Mouse (Mus musculus) 3T3-L1 (cell line): ENCODE results near the gene Cox8a.

Experiments used
- DNase-seq: peaks from one replicate; pipeline ENCODE4 v3.0.0-alpha.2; 2015; ENCODE audit warnings: low read depth, low spot score

Gene Cox8a

DNA sequence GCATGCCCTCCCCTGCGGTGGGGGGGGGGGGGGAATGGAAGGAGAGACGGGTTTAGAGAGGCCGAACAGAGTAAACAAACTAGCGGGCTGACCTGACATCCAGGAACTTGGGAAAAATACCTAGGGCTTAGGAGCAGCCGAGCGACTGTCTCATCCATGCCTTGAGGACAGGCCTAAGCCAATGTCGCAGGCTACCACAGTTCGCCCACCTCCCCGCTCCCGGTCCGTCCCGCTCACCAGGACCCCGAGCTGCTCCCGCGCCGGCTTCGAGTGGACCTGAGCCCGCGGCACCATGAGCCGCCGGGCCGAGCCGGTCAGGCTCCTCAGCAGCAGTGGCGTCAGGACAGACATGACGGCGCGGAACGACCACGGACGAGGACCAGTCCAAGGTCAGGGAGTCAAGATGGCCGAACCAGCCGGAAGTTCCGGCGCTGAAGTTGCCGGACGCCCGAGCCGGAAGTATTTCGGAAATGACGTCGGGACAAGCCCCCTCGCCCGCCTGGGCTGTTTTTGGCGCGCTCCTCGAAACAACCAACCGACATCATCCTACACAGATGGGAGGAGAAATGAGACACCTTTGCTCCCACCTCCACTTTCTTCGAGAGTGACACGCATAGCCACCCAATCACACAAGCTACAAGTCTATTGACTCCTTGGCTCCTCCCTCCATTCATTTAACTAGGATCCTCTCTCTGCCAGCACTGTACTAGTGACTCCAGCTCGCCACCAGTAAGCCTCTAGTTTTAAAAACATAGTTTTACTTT is at the start of gene Cox8a:
Cox8a (minus strand) TSS at position 455 of the 764 bp plus-strand sequence.
- peak; percentile 100 for DNase-seq

DNA sequence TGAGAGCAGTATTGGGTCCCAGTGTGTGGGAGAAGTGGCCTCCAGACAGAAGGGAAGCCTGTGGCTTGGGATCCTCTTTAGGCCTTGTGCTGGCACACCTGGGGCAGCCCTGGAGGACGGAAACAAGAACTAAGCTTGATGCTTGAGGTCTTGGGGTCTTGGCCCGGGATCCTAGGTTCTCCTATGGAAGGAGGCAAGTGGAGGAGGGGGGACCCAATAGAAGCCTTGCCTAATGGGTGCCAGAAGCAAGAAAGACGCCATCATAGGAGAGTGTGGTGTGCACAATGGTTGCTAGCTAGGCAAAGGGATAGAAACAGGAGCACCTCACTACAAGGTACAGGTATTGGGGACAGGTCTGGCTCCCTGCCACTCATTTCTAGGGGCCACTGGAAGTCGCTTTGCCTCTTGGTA is 49.0 kb upstream of the Cox8a start:
- peak; percentile 34 for DNase-seq

DNA sequence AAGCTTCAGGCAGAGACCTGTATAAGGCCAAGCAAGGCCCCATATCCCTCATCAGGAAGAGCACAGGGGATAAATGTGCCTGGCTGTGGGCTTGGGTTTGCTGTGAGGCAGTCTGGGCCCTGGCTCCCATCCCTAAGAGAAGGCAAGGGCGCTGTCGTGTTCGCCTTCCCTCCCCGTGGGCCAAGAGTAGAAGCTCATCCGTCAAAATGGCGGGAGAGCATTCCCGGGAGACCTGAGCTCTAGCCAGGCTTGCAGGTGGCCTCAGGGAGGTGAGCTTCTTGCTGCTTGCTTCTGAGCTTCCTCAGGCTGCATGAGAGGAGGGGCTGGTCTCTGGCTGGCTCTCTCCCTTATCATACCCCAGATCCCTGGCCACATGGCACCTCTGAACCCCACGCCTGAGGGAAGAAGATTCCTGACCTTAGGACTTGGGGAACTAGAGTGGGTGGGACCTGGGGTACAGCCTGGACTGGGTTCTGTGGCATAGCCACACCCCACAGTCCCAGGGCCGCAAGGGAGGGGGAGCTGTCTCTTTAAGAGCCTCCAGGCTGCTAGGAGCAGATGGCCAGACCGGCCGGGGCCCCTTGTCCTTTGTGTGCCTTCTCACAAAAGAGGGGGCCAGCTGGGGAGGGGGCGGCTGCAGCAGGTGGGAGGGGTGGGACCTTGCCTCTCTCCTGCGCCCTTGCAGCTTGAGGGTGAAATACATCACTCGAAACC is 48.2 kb upstream of the Cox8a start:
- peak; percentile 67 for DNase-seq

DNA sequence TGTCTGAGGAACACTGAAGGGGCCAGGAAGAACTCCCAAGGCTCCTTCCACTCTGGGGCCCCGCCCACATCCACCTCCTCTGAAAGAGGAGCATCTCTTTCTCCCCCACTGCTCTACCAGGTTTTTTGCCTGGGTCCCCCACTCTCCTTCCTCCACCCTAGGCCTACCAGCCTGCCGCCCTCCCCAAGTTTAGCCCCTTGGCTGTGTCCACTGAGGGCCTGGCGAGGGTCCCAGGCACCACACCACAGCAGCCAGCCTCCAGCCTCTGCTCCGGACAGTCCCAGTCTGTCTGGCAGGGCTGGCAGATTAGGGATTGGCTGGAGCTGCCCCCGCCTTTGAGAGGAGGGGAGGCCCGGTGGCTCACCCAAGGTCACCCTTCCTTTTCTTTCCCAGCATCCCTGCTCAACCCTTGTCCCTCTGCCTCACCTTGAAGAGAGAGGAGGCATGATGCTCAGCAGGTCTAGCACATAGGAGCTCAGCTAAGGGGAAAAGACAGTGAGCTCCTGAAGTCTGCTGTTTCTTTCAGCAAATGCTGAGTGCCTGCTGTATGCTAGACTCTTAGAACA is 47.4 kb upstream of the Cox8a start:
- peak; percentile 61 for DNase-seq

DNA sequence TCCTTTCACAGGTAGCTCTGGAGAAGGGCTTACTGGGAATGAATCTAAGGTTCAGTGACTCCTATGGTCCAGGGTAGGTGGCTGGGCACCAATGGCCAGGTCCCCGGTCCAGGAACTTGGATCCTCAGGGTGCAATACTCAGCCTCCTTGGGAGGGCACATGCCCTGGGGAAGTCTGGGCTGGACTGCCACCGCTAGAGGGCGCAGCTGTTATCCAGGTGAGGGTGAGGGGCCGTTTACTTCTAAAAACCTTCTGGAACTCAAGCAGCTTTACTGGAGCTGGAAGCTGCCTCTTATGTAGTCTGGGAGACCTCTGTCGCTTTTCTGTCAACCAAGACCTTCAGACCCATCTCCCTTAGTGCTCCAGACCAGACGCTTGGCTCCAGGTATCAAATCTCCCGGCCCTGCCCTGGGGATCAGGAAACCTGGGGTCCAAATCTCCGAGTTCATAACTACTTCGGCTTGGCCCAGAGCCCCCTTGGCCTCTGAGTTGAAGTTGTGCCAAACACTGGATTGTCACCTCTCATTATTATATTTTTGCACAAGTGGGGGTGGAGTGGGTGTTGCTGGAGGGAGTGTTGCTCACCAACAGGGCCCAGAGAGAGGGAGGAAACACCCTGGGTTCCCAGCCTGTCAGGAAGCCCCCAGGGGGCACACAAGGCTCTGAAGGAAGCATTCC is 46.8 kb upstream of the Cox8a start:
- peak; percentile 90 for DNase-seq

DNA sequence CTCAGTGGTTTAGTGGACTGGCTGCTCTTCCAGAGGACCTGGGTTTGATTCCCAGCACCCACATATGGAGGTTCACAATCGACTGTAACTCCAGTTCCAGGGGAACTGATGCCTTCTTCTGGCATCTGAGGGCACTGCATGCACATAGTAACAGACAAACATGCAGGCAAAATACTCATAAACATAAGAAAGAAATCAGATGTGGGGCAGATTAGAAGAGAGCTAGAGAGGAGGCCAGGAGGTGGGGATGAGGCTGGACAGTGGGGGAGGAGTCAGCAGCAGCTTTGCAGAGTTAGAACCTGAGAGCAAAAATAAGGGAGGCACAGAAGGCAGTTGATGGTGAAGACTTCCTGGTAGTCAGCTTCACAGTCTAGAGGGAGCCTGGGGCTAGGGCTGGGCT is 45.2 kb upstream of the Cox8a start:
- no peak for DNase-seq

DNA sequence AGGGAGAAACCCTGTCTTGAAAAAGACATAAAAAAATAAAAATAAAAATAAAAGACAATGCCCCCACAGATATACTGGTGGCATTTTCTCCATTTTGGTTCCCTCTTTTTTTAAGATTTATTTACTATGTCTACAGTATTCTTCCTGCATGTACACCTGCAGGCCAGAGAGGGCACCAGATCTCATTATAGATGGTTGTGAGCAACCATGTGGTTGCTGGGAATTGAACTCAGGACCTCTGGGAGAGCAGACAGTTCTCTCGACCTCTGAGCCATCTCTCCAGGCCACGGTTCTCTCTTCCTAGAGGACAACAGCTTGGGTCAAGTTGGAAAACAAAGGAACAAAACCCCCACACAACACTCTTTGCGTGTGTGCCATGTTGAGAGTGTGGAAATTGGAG is 44.5 kb upstream of the Cox8a start:
- DNase-seq: no peak

DNA sequence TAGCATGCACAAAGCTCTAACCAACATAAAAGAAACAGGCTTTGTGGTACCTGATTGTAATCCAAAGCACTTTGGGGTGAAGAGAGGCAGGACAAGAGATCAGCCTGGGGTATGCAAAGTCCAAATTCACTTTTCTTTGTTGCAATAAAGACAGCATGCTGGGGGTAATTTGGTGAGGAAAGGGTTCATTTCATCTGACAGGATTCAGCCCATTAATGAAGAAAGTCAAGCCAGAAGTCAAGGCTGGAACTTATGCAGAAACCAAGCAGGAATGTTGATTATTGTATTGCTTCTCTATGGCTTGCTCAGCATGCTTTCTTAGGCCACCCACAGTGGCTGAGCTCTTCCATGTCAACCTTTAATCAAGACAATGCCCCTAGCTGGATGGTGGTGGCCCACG is 44.1 kb upstream of the Cox8a start:
- DNase-seq: no peak

DNA sequence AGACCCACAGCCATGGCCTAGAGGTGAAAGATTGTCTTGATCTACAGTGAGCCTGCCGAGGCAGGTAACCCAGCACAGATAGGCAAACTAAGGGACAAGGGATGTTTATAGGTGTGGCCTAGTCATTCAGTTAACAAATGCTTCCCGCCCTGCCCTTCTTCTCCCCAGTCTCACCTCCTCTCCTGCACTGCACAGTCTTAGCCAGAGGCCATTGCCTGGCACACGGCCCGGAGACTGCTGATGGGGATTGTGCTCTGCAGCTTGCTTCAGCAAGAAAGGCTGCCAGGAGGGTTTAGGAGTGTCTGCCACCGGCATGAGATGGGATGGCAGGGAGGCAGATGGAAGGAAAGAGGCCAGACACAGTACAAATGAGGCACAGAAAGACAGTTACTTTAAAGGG is 40.5 kb upstream of the Cox8a start:
- peak; percentile 75 for DNase-seq

DNA sequence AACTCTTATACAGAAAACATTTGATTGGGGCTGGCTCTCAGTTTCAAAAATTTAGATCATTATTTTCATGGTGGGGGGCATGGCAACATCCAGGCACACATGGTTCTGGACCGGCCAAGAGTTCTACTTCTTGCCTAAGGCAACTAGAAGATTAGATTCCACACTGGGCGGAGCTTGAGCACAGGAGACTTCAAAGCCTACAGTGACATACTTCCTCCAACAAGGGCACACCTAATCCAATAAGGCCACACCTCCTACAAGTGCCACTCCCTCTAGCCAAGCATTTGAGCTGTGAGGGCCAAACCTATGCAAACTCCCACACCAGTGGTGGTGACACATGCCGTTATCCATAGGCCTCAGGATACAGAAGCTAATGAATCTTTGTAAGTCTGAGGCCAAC is 28.6 kb upstream of the Cox8a start:
- no peak for DNase-seq

DNA sequence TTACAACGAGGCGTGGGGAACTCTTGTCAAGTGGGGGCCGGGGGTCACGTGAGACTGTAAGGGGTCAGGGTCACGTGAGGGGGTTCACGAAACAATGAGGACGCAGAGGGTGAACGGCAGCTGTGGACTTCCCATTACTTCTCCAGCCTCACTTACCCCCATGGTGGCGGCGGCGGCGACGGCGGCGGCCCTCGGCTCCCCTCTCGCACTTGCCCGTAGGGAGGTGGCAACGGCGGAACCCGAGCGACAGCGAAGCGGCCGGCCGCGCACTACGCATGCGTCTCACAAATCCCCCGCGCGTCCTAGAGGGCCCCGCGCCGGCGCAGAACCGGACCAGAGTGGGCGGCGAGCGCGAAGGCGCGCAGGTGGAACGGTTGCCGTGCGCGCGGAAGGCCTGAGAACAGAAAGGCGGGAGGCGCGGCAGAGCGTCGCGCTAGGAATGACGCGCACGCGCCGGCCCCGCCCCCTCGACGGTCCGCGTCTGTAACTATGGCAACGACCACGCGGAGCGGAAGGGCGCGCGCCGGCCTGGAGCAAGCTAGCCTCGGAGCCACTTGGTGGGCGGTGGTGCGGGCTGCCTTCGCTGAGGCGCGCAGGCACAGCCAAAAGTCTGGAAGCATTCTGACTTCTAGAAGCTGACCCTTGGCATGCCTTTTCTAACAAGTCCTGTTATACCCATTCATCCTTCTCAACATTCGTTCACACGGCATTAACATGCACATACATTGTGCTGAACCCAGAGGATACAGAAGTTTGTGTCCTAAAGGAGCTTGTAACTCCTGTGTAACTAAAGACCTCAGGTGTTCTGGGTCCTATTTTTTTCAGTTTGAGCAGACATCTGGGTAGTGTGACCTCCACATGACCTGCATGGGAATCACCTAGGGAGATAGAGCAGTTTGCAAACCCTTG is 23.6 kb upstream of the Cox8a start, which contains the start of gene Naa40:
Naa40 (minus strand) TSS at position 402 of the 909 bp plus-strand sequence.
- DNase-seq: peak; percentile 92

DNA sequence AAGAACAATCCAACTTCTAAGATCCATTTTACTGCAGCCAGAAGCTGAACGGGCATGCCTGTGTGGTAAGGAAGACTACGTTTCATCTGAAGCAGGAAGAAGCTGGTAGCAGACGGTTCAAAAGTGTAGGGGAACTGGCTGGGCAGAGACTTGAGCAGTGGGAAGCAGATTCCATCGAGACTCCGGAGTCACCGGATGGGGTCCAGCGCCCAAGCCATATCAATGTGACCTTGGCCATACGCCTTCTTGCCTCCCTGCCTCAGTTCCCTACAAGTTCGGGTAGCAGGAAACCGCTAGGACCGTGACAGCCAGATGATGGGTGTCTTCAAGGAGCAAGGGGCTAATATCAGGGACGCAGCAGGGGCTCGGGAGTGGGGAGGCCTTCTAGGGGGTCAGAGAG is 22.9 kb upstream of the Cox8a start:
- no peak for DNase-seq

DNA sequence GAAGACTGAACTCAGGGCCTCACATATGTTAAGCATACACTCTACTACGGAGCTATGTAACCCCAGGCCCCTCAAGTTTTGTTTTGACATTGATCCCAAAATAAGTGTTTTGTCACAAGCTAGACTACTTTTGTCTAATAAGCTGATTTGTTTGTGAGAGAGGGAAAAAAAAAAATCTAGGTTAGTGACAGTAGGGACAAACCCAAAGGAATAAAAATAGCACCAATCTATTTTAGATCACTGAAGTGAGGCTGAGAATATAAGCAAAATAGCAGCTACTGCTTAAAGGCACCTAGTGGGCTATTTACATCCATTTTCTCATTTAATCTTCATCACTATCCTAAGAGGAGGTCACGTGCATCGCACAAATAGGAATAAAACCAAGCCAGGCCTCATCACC is 22.2 kb upstream of the Cox8a start:
- DNase-seq: no peak

DNA sequence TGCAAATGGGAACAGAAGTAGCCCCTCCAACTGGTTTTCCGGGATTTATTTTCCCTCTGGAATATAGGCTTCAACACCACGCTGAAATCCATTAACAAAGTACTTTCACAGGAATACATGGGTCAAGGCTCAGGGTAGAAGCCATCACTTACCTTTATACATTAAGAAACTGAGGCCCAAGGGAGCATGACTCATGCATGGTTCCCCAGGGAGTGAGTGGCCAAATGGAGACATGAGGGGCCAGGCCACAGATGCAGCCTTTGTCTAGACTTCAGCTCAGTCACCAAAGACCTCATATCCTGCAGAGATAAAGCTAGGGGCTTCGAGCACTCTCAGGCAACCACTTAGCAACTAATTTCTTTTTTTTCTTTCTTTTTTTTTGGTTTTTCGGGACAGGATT is 19.3 kb upstream of the Cox8a start:
- DNase-seq: no peak

DNA sequence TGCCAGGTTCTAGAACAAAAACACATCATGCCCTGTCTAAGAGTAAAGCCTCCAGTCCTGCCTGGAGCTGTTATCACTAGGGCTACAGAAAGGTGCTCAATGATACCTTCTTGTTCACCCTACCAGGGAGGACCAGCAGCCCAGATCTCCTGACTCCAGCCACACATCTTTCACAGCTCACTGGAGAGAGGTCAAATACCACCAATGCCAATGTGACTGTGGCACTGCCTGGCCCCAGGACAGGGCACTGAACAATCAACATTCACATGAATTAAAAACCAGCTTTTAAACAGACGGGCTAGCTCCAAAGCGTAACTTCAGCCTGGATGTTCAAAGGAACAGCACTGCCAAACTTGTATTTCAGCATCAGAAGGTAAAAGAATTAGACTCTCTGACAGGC is 18.6 kb upstream of the Cox8a start:
- no peak for DNase-seq

DNA sequence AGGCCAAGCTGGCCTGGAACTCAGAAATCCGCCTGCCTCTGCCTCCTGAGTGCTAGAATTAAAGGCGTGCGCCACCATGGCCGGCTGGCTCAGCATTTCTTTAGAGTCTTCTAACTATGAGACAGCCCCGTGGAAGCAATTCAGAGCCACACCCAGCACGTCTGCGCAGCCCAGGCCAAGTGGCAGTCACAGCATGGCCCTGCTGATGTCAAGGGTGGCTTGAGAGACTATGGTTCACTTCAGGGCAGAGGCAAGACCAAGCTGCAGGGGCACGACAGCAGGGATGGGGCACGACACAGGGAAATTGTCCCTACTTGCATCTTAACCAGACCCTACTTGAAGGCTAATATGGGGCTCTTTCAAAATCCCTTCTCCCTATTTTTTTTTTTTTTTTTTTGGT is 18.0 kb upstream of the Cox8a start:
- DNase-seq: no peak

DNA sequence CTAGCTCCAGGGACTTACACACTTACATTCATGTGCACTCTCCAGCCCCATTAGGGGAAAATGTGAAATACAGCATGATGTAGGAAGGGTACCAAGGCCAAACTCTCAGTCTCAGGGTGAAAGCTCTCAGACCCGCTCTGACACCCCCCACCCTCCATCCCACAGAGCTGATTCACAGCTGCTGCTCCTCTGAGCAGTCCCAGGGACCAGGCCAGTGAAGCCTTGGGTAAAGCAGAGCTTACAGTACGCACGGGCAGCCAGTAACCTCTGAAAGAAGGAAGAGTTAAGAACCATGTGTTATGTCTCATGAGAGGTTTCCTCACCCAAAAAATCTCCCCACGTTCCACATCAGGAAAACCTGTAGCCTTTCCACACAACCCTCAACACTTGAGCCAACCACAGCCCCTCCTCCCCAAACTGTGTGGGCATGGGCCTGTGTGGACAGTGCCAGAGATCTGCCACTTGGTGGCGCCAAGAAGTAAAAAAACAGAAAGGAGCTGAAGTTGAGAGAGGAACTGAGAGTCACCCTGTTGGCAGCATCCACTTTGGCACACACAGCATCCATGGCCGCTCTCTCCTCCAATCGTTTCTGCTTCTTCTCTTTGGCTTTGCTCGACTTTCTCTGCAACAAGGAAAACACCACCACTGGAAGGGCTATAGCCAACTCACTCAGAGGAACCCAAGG is 17.3 kb upstream of the Cox8a start:
- peak; percentile 92 for DNase-seq

DNA sequence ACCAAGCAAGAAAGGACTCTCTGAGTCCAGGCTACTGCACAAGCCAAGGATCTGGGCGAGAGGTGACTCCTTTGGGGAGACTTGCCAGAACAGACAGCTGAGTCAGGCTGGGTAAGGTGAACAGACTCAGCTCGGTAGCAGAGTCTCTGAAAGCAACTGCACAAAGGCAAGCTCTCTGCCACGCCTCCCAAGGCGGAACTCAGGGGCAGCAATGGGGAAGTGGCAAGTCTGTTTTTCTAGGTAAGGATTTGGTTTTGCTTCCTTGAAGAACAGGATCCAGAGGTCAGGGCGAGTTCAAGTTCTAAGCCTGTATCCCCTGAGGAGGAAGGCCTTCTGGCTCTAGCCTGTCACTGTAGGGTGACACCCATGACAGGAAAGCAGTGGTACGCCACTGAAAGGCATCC is 9.1 kb upstream of the Cox8a start:
- DNase-seq: no peak

DNA sequence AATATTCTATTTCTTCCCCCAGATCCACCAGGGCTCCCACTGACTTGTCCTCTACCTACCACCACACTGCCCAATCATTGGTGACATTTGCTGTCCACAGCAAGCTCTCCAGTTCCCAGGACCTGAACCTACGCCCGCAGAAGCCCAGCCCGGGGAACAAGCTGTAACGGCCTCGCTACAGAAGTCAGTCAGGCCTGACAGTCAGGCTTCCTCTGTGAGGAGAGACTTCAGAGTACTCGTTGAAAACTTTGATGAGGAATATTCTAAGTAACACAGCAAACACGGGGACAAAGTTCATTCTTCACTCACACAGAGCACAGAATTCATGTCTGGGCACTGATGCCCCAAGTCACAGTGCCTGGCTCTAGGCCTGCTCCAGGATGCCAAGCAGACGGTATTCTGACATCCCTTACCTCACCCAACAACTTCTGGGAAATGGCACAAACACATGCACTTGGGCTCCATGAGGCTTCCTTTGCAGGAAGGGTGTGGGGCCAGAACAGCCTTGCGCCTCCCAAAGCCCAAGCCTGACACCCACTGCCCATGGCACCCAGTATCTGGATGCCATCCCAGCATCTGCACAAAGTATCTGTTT is 7.8 kb upstream of the Cox8a start:
- DNase-seq: no peak

DNA sequence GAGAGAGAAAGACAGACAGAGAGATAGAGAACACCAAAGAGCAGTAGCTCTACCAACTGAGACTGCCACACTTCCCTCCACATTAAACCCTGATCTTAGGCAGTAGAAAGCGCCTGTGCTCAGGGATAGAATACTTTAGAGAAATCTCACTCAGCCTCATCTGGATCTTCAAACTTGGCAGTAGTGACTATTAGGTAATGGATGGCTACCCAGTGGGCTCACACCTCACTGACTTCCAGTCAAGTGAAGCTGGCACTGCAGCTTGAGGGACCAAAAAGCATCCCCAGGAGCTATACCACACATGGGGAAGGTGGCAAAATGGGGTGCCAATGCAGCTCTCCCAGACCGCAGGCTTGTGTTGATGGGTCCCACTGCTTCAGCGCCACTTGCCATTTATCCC is 6.8 kb upstream of the Cox8a start:
- no peak for DNase-seq
